Mouse (Mus musculus) heart, postnatal 36 days (tissue): ENCODE data around the gene Deaf1. TPM values are rescaled to one million over a fixed set of nuclear protein-coding genes. Genes with fewer than 3 reads are reported as not detected.
"Not testable (repeated sequence)": the region's sequence is repeated elsewhere in the genome, so short reads cannot be mapped to it uniquely, and the experiment has no call there.

Experiments
- DNase-seq, 2 experiments: peaks; one replicate each; pipeline ENCODE4 v3.0.0; 2021 to 2022
- intact Hi-C: fragments of 180-260 bp; cut with DNase I; formaldehyde crosslinking; loops from one replicate; pipeline ENCODE4 v1.15.1; 2025
- total RNA-seq, 2 experiments: library from RNA; stranded (reverse); gene quantifications; 2 replicates each; pipeline ENCODE4 v1.2.3; 2021

Gene Deaf1
- total RNA-seq, 2 experiments from 2014 or later, result 16.5 to 17.1 TPM

DNA sequence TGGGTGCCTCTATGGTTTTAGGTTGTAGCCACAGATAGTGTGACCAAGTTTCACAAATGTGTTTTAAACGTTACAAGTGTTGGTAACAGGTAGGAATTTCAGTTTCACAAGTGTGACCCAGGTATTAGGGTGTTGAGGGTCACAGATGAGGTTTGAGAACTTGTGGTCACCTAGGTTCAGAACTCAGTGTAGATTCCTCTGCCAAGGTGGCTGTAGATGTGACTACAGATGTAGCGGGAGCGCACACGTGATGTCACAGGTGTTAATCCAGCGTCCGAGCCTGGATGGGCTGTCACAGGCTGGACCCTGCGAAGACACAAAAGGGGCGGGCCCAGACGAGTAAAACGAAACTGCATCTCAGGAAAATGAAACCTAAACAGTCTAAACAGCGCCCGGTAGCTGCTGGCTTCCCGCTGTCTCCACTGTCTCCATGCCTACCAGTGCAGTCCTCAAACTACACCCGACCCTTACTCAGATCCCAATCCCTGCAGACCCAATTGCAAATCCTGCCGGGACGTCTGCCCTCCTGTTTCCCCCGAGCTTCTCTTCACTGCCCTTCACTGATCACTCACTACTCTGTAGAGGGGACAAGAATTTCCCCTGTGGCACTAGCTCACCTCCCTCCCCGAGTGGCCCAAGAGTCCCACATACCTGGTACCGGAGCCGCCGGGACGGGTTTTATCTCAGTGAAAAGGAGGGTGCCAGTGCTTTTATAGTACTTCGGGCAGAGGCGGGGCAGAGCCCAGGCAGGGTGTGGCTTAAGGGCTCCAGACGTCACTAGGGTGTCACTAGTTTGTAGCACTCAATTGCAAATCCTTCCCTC is 61.5 kb downstream of the Deaf1 start, which contains the start of gene Irf7:
Irf7 (minus strand) TSS at position 743 of the 823 bp plus-strand sequence.
- DNase-seq, result peak; percentile 73 to 77
- intact Hi-C loops, result loop anchor here (2.0 kb wide), 1 partner anchor 97 kb away; no protein-coding TSS in a partner anchor

DNA sequence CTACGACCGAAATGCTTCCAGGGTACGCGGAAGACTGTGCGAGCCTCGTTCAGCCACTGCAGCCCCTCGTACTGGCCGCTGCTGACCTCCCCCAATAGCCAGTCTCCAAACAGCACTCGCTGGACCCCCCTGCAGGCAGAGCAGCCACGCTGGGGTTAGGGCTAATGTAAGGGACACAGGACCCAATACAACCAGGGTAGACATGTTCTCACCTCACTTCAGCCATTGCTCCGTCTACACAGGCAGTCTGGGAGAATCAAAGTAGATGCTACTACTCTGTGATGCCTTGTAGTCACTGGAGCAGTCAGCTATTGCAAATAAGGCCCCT is 62.1 kb downstream of the Deaf1 start:
- intact Hi-C loops, result loop anchor here (2.0 kb wide), 1 partner anchor 97 kb away; no protein-coding TSS in a partner anchor
- no peak for DNase-seq

DNA sequence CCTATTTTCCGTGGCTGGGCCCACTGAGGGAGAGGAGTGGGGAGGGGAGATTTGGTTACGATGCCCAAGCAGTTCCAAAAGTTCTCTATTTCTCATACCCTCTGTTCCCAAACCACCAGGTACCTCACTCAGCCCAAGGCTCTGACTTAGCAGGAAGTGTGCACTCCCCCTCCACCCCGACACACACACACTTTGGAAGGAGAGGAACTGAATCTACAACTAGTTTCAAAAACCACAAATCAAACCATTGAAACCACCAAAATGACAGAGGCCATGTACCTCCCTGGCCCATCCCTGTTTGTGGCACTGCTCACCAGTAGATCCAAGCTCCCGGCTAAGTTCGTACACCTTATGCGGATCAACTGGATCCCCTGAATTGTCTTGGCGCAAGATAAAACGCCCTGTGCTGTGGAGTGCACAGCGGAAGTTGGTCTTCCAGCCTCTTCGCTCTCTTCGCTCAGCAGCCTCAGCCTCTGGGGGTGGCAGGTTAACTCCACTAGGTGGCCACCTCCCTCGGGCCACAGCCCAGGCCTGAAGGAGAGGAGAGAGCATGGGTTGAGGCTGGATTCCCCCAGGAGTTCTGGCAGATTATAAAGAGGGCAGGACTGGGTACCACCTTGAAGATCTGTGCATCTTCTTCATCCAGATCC is 62.6 kb downstream of the Deaf1 start:
- intact Hi-C loops, result loop anchor here (2.0 kb wide), 1 partner anchor 98 kb away; no protein-coding TSS in a partner anchor
- DNase-seq, result peak; percentile 32 to 38

DNA sequence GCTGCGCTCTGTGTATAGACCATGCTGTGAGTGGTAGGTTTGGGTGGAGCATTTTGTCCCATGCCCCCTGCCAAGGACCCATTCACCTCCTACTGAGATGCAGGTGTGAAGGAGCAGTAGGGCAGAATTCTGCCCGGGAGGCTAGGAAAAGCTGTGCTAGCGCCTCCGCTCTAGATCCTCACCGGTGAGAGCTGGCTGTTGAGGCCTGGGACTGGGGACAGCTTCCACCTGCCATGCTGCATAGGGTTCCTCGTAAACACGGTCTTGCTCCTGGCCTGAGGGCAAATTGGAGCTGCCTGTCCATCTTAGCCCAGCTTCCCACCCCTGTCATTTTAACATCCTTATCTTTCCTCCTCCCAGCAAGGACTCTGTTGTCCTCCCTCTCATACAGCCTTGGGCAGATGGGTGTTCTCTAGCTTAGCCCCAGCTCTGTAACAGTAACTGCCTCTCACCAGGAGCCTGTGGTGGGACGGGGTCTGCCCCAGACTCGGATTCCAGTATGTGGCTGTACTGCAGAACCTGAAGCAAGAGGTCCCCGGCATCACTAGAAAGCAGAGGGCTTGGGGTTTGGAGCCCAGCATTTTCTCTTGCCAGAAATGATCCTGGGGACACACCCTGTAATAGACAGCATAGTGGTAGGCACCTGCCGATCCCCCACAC is 63.3 kb downstream of the Deaf1 start:
- intact Hi-C loops, result loop anchor here (2.0 kb wide), 1 partner anchor 99 kb away; no protein-coding TSS in a partner anchor
- DNase-seq, result no peak

DNA sequence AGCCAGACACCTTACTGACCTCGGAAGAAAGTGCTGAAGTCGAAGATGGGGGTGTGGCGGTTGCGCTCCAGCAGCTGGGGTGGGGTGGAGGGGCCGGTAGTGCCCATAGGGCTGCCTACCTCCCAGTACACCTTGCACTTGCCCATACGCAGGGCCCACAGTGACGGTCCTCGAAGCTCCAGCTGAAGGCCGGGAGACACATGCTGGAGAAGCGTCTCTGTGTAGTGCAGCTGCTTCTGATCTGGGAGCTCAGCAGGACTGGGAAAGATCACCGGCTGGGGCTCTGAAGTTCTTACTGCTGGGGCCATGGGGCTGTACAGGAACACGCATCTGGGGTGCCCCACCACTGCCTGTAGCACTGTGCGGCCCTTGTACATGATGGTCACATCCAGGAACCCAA is 63.9 kb downstream of the Deaf1 start:
- intact Hi-C loops, result loop anchor here (2.0 kb wide), 1 partner anchor 99 kb away; no protein-coding TSS in a partner anchor

DNA sequence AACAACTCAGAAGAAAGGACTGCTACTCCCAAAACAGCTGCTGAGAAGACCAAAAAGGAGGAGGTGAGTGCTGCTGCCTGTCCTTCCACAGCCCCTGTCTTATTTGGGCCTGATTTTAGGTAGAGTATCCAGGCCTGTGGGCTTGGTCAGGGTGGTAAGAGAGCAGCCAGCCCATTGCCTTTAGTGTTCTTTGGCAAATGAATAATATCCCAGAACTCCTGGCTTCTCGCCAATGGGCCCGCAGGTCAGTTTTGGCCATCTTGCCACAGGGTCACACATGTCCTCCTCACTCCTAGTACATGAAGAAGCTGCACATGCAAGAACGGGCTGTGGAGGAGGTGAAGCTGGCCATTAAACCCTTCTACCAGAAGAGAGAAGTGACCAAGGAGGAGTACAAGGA is 66.0 kb downstream of the Deaf1 start:
- intact Hi-C loops, result no loop called here
- no peak for DNase-seq

More for the DNA sequence above, 63.9 kb downstream of the Deaf1 start:
- DNase-seq, result no peak

DNA sequence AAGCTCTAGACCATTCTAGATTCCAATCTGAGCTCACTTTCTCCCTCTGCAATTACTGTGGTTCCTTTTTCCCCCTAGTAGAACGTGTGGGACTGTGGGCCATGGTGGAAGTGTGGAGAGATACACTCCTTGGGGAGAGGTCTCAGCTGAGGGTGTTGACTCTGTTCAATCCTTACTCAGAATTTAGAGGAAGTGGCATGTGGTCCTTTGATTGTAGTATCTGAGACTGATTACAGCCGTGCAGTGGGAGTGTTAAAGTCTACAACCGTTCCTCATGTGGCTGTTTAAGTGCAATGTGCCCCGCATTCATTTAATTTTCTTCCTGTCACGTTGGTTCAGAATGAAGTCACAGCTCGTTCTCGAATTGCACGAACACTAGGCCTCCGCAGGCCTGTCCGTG is 71.3 kb downstream of the Deaf1 start:
- no peak for DNase-seq
- intact Hi-C loops, result no loop called here

DNA sequence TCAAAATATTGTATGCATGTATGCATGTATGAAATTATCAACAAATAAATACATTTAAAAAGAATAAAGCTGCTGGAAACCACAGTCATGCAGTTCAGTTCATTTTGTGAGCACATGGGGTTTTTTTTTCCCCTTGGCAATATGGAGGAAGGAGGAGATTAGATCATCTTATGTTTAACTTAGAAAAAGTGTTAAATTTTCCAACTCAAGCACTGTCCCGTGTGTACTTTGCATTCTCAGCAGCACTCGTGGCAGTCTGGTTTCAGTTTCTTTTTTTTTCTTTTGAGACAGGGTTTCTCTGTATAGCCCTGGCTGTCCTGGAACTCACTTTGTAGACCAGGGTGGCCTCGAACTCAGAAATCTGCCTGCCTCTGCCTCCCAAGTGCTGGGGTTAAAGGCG is 77.0 kb downstream of the Deaf1 start:
- intact Hi-C loops, DNase-seq: not testable (repeated sequence)

Other genes with a start within 250 kb of the Deaf1 start
- gene Pkp3, start 249.5 kb downstream of the Deaf1 start, total RNA-seq, result not detected
- 1 to 10 TPM; 5.6 to 9.5 TPM for gene Sigirr, start 227.1 kb downstream of the Deaf1 start, total RNA-seq
- gene Ano9, start 209.9 kb downstream of the Deaf1 start, total RNA-seq, result under 1 TPM; 0.14 to 0.33 TPM
- gene Ptdss2, start 205.3 kb downstream of the Deaf1 start, total RNA-seq, result 10 to 100 TPM; 25.8 to 36.2 TPM
- 10 to 100 TPM; 66.8 to 67.8 TPM for gene Rnh1, start 154.8 kb downstream of the Deaf1 start, total RNA-seq
- gene Hras, start 133.7 kb downstream of the Deaf1 start, total RNA-seq, result 100 to 1,000 TPM in 1 of 2 experiments, 10 to 100 TPM in 1; 97.9 to 104 TPM
- gene Lrrc56, start 133.5 kb downstream of the Deaf1 start, total RNA-seq, result 1 to 10 TPM; 2.8 to 4.0 TPM
- not detected for gene Lmntd2, start 113.6 kb downstream of the Deaf1 start, total RNA-seq
- gene Rassf7, start 111.8 kb downstream of the Deaf1 start, total RNA-seq, result 1 to 10 TPM in 1 of 2 experiments, under 1 TPM in 1; 0.79 to 1.7 TPM
- gene Phrf1, start 98.9 kb downstream of the Deaf1 start, total RNA-seq, result 10 to 100 TPM; 31.9 to 36.5 TPM
- gene Irf7, start 61.2 kb downstream of the Deaf1 start, total RNA-seq, result 1 to 10 TPM; 4.1 to 8.6 TPM
- not detected for gene Cdhr5, start 50.9 kb downstream of the Deaf1 start, total RNA-seq
- gene Sct, start 48.6 kb downstream of the Deaf1 start, total RNA-seq, result not detected
- gene Drd4, start 35.7 kb downstream of the Deaf1 start, total RNA-seq, result not detected
- 10 to 100 TPM; 13.5 to 14.8 TPM for gene Tmem80, start within 50 bp of the Deaf1 start, total RNA-seq
- gene Eps8l2, start 11.2 kb upstream of the Deaf1 start, total RNA-seq, result 1 to 10 TPM; 3.3 to 3.7 TPM
- gene Taldo1, start 64.5 kb upstream of the Deaf1 start, total RNA-seq, result 100 to 1,000 TPM; 114 to 116 TPM
- 10 to 100 TPM; 14.9 to 16.7 TPM for gene Gatd1, start 86.4 kb upstream of the Deaf1 start, total RNA-seq
- gene Cend1, start 101.8 kb upstream of the Deaf1 start, total RNA-seq, result 1 to 10 TPM in 1 of 2 experiments, under 1 TPM in 1; 0.80 to 1.5 TPM
- gene Slc25a22, start 110.2 kb upstream of the Deaf1 start, total RNA-seq, result 10 to 100 TPM; 60.0 to 96.2 TPM
- gene Pidd1, start 116.3 kb upstream of the Deaf1 start, total RNA-seq, result under 1 TPM; 0.60 to 0.78 TPM
- gene Rplp2, start 119.7 kb upstream of the Deaf1 start, total RNA-seq, result 100 to 1,000 TPM; 885 to 891 TPM
- gene Pnpla2, start 127.5 kb upstream of the Deaf1 start, total RNA-seq, result 100 to 1,000 TPM; 552 to 604 TPM
- gene Cracr2b, start 133.4 kb upstream of the Deaf1 start, total RNA-seq, result 10 to 100 TPM; 24.1 to 24.2 TPM
- 100 to 1,000 TPM; 299 to 300 TPM for gene Cd151, start 139.7 kb upstream of the Deaf1 start, total RNA-seq
- 10 to 100 TPM; 76.0 to 83.7 TPM for gene Polr2l, start 147.4 kb upstream of the Deaf1 start, total RNA-seq
- gene Tspan4, start 147.6 kb upstream of the Deaf1 start, total RNA-seq, result 10 to 100 TPM; 27.3 to 44.1 TPM
- 10 to 100 TPM; 43.2 to 48.5 TPM for gene Chid1, start 212.2 kb upstream of the Deaf1 start, total RNA-seq
- 10 to 100 TPM; 54.9 to 57.6 TPM for gene Ap2a2, start 234.5 kb upstream of the Deaf1 start, total RNA-seq